Mouse (Mus musculus) skeletal muscle tissue, adult 2 months (tissue): Measurements from ENCODE around the gene Enthd1.
"Not testable (repeated sequence)": the region's sequence is repeated elsewhere in the genome, so short reads cannot be mapped to it uniquely, and the experiment has no call there.

ENCODE experiments used
- DNase-seq: peaks from one replicate; pipeline ENCODE4 v3.0.0-alpha.2; 2012; ENCODE audit warnings: low read depth, low spot score

Gene Enthd1

DNA sequence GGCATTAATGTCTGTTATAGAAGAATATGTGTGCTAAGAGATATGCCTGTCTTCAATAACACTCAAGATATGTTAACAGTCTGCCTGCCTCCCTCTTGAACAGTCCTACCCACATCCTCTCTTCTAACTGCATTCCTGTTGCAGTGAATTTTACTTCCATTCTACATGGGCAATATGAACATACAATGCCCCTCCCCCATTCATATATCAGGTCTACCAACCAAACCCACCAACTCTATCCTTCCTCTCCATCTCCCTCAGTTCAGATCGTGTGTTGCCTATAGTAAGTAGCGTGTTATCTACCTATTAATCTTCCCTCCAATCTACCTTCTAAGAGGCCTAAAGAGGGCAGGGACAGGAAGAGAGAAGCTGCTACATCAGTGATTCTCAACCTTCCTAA, 26.9 kb downstream of the Enthd1 start:
- DNase-seq, result no peak

DNA sequence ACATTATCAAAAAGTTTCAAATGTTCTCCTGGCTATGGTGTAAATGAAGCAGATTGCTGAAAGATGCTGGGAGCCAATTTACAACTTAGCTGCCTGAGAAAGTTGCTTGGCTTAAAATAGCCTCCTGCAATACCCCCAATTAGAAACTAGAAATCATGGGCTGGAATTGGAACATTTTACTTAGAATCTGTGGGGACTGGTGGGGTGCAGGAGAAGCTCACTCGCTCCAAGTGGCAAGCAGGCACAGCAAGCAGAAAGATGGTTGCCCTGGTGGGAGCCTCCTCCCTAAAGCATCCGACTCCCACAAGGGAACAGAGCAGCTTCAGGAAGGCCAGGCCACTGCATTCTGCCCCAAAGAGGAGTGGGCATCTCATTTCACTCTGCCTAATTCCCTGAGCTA, 28.9 kb downstream of the Enthd1 start:
- DNase-seq, result no peak

DNA sequence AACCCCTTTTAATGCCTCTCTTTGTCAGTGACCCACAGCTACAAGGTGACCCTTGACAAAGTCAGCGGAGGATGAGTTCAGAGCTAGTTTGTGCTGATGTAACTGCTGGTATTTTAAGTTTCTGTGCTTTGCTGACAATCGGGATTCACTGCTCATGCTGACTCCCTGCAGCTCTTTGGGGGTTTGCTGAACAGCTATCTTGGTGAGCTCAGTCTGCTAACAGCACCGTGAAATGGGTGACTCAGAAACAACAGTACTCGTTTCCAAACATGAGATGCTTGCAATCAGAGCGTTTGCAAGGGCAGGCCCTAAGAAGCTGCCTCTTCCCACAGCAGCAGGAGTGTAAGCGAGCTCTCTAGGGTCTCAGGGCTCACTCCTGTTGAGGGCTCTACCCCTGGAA, 31.7 kb downstream of the Enthd1 start:
- DNase-seq, result no peak

DNA sequence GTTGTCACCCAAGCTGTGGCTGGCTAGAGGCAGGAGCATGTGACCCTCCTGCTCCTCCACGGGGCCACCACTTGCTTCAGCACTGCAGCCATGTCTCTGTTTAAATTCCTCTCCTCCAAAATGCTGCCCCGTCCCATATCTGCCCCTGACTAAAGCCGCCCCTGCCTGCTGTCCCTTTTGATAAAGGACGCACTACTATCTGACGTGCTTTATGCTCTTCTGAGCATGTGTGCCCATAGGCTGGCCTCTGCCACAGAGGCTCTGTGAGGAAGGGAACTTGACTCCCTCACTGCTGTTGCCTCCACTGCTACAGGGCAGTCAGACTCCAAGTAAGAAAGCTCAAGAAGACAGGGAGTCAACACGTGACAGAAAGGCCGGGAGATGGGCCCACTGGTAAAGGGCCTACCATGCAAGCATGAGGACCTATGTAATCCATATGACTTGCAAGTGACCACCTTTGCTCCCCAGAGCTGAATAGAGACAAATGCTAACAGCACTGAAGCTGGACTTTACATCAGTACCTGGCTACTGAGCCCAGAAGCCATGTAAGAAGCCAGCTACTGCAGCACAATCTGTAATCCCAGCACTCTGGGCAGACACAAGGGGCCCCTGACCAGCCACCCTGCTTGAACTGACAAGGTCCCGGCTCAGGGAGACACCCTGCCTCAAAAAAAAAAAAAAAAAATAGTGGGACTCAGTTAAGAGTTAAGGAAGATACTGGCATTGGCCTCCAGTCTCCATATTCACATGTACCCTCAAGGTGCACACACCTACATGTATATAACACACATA, 32.5 kb downstream of the Enthd1 start:
- DNase-seq, result no peak

DNA sequence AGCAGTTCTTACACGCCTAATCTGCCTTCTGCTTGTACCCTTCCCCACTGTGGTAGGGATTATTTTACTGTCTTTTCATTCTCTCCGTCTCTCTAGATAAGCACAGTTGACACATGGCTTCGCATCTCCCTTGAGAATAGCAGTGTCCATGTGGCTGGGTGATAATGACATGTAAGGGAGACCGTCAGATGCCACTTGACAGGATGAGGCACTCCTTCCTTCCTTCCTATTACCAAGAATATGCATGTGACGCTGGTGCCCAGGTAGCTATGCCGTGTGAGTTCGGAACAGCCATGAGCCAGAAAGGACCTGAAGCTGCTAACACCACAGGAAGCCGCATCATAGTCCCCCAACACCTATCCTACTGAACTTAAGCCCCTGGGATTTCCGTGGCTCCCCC, 33.9 kb downstream of the Enthd1 start:
- DNase-seq, result no peak

DNA sequence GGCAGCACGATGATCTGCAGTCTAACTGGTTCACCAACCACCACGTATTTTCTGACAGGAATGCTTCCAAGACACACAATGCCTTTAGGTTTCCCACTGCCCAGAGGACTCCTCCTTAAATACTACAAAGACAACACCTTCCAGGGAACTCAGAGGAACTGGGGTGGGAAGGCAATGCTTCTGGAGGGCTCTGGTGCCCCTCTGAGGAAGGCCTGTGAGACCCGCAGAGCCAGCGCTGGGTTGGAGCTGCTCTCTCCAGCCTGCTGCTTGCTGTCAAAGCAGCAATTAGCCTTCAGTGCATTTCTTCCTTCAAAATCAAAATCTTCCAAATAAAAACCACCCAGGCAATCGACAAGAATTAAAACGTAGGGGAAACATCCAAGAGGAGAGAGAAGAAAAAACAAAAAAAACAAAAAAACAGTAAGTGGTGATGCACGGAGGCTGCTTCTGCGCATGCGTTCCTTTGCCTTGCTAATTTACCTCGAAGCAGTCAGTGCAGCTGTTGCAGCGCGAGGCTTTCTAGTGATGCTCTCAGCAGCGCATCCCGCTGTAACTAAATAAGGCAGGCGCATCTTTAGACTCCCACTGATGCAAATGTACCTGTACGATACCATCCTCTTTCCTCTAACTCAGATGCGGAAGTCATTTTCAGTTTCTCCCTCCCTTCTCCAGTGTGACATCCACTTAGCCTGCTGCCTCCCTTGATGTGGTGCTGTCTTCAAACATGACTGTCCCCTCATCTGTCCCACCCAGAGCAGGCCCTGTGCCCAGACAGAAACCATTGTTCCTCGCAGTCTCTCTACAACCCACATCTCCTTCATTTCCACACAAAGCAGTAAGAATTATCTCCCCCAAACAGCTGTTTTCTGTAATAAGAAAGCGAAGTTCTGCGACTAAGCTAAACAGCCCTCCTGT, 34.7 kb downstream of the Enthd1 start:
- DNase-seq, result no peak

DNA sequence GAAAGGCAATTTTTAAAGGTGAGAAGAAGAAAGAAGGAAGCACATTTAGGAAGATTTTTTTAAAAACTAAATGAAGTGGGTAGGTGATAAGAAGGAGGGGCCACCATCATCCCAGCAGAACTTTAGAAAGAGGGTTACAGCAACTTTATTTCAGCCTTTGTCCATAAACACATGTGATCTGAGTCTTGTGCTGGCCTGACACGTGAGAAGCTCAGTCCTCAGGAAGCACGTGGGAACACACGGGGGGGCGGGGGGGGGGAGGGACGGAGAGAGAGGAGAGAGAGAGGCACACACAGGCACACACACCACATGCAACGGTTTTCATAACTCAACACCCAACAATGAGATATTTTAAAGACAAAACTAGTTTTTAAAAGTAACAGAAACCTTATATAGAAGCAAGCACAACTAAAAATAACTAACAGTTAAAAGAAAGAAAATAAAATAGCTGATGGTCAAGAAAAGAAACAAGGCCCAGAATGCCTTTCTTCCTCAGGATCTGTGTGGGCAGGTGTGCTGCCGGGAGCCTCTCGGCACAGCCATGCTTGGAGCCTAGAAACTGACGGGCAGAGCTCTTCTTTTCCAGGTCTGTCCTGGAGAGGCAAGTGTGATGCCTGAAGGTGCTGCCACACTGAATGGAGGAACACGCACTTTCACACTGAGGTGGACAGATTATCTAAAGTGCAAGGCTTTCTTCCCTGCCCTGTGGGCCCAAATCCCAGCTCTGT, 43.1 kb downstream of the Enthd1 start:
- DNase-seq, result peak; percentile 21

DNA sequence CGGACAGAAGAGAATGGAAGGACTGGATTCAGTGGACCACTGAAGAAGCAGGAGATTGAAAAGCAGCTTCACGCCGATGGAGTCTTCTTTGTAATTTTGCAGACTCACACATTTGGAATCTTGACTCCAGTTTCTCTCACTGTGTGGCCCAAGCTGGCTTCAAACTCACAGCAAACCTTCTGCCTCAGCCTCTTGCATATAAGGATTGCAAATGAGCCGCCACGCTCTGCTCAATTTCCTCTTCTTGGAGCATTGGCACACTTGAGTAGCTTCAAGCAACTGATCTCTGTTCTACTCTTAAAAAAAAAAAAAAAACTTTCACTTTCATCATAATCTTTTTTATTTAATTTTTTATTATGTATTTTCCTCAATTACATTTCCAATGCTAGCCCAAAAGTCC, 45.0 kb downstream of the Enthd1 start:
- DNase-seq, result no peak

DNA sequence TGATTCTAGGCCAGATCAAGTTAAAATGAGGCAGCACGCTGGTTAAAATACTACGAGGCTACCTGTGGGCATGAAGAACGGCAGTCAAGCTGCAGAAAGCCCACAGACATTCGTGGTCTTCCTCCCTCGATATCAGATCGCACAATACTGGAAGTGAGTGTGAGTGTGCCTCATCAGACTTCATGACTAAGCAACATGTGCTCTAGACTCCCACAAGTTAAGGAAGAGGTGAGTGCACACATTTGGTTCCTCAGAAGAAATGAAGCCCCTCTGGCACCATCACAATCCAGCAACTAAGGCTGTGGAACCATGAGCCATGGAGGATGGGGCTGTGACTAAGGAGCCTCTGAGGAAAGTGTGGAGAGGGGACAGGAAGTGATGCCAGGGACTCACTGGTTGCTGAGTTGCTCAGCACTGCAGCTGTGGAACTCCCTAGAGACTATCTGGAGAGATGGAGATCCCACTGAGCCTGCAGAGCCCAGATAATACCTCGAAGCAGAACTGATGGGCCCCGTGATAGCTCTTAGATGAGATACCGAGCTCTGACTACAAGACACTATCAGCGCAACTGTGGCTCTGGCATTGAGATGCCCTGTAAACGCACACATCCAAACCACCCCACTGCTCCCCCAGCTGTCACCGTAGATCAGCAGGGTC, 46.3 kb downstream of the Enthd1 start:
- no peak for DNase-seq

DNA sequence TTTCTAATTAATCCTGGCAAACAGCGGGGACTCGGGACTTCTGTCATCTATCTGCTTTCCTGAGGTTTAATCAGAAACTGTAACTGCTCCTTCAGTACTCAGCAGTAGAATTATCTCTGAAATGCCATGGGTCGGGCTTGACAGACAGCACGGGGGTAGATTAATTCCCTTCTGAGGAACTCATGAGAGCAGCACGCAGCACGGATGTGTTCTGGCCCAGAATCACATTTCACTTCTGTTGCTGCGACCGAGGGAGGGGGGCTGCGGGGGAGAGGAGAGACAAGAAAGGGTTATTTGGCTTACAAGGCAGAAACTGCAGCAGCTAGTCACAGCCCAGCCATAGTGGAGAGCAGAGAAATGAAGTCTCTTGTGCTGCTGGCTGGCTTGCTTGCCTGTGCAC, 47.0 kb downstream of the Enthd1 start:
- DNase-seq, result no peak

DNA sequence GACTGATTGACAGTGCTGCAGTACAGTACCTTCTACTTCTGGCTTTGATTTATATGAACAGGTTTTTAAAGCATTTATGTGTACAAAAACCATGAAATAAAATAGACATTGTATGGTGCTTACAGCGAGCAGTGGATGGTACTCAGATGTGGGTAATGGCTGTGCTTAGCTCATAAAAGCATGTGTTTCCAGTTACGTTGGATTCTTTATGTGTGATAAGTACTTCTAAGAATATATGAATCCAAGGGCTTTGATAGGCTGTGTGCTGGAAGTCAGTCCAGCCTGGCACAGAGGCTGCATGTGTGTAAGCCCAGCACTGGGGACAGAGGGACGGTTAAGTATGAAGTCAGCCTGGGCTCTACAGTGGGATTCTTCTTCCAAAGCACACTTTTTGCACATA, 48.4 kb downstream of the Enthd1 start:
- DNase-seq, result no peak

DNA sequence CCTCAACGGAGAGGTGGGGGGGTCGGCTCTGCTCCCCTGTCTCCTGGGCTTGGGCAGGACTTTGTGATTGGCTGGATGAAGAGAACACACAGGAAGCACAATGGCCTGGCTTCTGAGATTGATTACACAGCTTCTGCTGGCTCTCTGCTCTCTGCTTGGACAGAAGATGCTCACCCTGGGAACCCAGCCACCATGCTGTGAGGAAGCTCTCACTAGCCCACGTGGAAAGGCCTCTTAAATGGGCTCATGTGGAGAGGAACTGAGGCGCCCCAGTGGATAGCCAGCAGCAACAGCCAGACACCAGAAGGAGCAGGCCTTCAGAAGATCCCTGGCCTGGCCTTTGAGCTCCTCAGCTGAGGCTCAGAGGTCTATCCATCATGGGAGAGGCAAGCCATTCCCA, 59.9 kb downstream of the Enthd1 start:
- no peak for DNase-seq

DNA sequence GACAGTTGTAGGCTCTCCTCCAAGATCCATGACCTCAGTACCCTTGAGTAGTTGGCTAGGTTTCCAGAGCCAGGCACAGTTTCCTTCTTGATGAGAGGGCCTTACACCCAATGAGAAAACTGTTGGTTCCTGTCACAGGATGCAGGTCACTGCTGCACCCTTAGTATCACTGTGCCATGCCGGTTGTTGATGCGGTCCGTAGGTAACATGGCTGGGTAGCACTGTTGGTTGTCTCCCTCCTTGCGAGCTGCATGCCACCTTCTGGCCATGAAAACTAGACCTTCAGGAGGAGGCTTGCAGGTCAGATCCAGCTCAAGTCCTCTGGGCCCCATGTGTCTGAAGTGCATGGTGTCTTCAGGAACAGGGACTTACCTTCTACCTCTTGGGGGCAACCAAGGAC, 61.8 kb downstream of the Enthd1 start:
- DNase-seq, result not testable (repeated sequence)

DNA sequence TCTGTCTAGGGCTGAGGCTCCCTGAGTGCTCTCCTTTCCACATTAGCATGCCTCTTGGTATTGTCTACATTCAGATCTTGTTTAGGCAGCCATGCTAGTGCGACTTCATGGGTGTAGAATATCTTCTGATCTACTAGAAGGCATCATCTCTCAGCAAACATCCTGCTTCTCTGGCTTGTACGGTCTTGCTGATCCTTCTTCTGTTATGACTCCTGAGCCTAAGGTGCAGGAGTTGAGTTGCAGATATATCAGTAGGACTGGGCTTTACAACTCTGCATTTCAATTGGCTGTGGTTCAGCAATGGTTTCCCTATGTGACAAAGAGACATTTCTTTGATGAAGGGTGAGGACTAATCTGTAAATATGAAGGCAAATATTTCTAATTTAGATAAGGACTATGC, 62.2 kb downstream of the Enthd1 start:
- DNase-seq, result no peak

DNA sequence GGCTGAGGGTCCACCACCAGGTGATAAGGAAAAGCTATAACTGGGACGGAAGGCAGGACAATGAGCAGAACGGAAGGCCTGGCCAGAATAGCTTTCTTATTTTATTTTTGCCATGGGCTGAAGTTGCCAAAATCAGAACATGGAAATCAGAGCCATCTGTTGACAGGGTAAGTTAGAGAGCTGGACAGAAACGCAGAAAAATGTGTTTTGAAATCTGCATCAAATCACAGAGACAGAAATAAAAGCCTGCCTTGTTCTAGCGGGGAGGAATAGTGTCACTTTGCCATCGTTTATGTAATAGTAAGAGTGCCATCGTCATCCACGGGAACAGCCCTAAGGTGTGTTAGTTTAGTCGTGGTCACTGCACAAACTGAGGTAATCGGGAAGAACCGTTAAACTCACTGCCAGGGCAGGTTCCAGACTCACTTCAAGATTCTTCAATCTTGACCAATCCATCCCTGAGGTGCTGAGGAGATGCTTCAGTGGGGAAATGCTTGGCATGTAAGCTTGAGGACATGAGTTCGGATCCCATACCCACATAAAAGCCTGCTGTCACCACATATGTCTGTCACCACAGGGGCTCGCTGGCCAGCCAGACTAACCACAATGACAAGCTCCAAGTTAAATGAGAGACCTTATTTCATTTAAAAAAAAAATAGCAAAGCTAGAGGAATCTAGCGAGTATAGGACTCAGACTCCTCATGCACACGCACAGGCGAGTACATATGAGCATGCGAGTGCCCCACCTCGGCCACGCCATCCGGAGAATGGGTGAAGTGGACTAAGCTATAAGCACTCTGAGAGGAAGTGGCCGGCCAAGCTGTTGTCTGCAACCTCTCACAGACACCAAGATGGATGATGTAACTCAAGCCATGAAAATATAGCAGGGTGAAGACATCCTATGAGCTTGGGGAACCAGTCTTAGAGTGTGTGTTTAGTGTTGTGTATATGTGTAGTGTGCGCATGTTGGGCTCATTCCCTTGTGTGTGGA, 63.6 kb downstream of the Enthd1 start:
- DNase-seq, result no peak

DNA sequence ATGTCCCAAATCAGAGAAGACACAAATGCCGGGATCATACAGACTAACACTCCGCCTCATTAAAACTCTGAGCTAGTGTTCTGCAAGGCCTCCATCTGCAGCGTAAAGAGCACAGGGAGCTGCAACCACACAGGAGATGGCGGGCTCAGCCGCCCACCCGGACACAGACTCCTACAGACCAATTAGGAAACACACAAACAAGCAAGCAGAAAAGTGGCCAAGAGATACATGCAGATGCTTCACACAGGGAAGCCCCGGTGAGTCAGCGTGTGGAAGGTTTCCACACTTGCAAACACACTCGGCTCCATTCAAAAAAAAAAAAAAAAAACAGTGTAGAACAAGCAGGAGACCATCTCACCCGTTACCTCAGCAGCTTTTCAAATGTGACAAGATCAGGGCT, 64.5 kb downstream of the Enthd1 start:
- no peak for DNase-seq

DNA sequence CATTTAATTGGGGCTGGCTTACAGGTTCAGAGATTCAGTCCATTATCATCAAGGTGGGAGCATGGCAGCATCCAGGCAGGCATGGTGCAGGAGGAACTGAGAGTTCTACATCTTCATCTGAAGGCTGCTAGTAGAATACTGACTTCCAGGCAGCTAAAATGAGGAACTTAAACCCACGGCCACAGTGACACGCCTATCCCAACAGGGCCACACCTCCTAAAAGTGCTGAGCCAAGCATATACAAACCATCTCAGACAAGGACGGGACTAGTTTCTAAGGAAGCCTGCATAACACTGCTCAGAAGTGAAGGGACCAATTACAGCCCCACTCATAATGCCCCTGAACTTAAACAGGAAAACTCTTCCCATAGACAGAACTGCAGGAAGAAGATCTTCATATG, 67.2 kb downstream of the Enthd1 start:
- DNase-seq, result peak; percentile 31

DNA sequence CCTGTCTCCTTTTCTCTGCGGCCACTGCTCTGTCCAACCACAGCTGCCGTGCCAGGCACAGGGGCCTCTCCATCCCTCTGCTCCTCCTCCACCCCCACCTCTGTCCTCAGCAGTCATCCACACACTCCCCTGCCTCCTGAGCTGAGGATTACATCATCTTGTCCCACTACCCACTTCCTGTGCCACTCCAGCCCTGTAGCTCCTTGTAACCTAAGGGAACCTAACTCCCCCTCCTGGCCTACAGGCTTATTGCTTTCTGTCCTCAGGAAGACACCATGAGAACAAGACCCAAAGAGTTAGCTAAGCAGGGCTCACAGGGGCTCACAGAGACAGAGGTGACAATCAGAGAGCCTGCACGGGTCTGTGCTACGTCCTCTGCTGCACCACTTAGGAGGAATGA, 73.5 kb downstream of the Enthd1 start:
- DNase-seq, result no peak

DNA sequence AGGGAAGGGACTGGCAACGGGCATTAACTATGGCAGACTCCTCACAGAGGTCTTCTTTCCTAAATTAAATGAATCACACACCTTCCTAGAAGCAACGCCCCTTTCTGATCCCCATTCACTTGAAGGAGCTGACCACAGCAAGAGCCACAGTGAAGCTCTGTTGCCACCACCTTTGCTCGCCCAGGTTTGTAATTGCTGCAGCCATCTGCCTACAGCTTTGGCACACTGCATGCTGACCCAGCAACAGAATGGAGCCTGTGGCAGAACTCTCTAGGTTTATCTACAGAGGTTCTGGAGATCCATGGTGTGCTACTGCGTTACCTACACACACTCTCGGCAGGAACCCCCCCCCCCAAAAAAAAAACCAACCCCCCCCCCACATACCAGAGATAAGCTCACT, 74.8 kb downstream of the Enthd1 start:
- DNase-seq, result no peak

DNA sequence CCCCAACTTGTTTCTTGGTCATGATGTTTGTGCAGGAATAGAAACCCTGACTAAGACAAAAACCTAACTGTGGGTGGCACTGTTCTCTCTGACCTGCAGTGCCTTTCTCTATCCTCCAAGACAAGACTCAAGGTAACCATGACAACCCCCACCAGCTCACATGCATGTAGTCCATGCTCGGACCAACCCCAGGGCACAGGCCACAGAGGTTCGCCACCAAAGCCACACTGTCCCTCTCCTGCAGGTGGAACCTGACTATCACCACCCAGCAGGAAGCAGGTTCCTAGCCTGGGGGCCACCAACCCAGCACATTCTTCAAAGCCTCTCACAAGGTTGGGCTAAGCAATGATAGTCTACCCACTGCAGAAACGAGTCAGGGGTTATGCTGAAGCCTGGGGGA, 76.3 kb downstream of the Enthd1 start:
- DNase-seq, result no peak

DNA sequence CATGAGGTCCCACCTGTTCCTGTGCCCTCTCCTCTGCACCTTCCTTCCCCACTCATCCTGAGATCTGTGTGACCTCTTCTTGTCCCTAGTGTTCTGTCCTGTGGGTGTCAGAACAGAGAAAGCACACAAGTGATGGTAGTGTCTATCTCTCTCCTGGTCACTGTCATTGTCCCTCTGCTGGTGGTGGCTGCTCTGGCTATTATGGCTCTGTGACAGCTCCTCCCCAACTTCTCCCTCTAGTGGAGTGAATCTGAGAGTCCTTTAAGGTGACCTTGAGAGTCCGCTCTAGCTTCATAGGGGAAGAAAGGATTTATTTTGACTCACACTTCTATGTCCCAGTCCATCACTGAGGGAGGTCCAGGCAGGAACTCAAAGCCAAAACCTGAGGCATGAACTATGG, 79.4 kb downstream of the Enthd1 start:
- no peak for DNase-seq
